Mouse (Mus musculus): ENCODE results near the gene Gm17581.
"Not testable (repeated sequence)": the region's sequence is repeated elsewhere in the genome, so short reads cannot be mapped to it uniquely, and the experiment has no call there.

Gm17581 gene

DNA sequence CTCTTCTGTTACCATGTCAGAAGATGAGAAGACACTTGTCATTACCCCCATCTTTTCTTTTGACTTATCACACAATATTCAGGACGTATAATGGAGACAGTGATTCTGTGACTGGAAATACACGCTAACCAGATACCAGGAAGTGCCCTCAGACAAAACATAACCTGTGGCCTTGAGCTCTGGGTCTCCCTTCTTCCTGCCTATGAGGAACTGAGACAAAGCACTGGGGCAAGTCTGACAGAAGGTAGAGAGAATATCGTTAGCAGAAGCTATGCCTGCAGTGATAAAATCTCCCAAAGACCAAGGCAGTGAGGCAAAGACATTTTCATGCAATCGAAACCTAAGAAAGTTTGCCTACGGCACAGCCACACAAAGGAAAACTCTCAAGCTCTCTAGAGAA, 15.1 kb downstream of the Gm17581 start:
- Histone ChIP-seq H3K36me3 (ENCODE audit: control insufficient read depth, insufficient read depth, low read length, poor library complexity, severe bottlenecking) (peaks cover 5% of the 10 kb centered on the region), H3K27me3 (ENCODE audit: control insufficient read depth, insufficient read depth, low read length, poor library complexity, severe bottlenecking) (no peaks in the 10 kb centered on the region)
- DNase-seq (ENCODE audit: low read depth, low spot score) = peak; percentile 49

DNA sequence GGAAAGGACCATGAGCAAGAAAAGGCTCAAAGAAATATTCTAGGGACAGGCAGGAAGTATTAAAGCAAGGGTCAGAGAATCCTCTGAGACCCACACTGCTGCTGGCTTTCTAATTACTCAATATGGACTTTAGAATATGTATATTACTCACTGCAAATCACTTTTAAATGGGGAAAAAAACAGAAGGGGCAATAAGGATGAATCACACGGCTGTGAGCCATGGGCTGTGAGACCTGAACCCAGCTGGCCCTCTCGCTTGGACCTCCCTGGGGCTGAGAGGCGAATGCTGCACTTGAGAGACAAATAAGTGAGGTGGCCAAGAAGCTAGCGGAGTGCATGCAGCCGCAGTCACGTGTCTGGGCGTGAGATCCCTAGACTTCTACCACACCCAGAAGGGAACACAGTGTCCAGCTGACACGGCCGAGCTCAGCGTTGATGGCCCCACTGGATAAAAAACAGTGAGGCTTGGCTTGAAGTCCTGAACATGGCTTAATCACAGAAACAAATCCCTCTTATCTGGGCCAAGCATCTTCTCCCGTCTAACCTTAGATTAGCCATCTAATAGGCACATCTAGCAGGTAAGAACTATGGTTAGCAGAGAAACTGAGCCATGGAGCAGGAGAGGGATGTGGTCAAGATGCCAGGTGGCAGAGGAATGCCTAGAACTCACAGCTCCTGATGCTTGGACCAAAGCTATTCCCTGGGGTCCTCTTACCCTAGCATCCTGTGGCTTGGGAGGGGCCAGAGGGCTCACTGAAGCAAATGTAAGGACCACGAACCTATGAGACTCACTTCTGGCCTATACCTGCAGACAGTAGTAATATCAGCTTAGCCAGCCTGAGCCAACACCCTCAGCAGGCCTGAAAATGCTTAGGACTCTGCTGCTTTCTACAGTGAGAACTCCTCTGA, 18.3 kb downstream of the Gm17581 start:
- H3K27me3 ChIP-seq (ENCODE audit: control insufficient read depth, insufficient read depth, low read length, poor library complexity, severe bottlenecking) = no peaks in the 10 kb centered on the region
- no peak for DNase-seq (ENCODE audit: low read depth, low spot score)
- H3K36me3 ChIP-seq (ENCODE audit: control insufficient read depth, insufficient read depth, low read length, poor library complexity, severe bottlenecking) = peaks cover 9% of the 10 kb centered on the region

DNA sequence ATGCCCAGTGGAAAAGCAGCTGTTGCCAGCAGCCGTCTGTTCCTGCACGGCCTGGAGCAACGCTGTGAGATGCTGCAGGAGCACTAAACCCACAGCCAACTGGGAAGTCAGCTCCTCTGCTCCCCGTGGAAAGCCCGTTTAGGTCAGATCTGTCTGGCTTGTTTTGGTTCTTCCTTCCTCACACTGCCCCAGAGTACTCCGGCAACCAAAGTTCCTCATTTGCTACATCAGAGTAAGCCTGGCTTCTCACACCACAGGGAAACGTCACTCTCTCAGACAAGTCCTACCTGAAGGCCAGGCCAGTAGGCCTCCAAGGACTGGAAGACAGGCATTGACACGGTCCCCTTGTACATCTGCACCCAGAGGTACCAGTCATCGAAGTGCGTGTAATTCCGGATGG, 25.1 kb downstream of the Gm17581 start:
- H3K36me3 ChIP-seq (ENCODE audit: control insufficient read depth, insufficient read depth, low read length, poor library complexity, severe bottlenecking) = peaks cover 13% of the 10 kb centered on the region
- no peak for DNase-seq (ENCODE audit: low read depth, low spot score)
- H3K27me3 ChIP-seq (ENCODE audit: control insufficient read depth, insufficient read depth, low read length, poor library complexity, severe bottlenecking) = no peaks in the 10 kb centered on the region

DNA sequence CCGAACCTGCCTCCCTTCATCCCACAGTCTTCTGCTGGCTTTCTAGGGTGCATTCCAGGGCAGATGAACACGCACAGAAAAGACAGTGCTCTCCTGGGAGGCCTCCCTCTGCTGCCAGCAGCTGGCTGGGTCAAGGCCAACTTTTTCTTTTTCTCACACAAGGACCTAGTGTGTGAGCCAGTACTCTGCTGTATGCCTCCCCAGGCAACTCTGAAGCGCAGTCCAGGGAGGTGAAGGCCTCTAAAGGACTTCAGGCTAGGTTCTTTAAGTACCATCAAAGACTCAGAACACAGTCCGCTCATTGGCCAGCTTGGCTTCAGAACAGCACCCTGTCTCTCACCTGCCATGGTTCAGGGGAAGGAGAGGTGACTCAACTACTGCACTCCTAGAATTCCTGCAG, 28.4 kb downstream of the Gm17581 start:
- Histone ChIP-seq H3K36me3 (ENCODE audit: control insufficient read depth, insufficient read depth, low read length, poor library complexity, severe bottlenecking) (peaks cover 12% of the 10 kb centered on the region), H3K27me3 (ENCODE audit: control insufficient read depth, insufficient read depth, low read length, poor library complexity, severe bottlenecking) (no peaks in the 10 kb centered on the region)
- no peak for DNase-seq (ENCODE audit: low read depth, low spot score)

DNA sequence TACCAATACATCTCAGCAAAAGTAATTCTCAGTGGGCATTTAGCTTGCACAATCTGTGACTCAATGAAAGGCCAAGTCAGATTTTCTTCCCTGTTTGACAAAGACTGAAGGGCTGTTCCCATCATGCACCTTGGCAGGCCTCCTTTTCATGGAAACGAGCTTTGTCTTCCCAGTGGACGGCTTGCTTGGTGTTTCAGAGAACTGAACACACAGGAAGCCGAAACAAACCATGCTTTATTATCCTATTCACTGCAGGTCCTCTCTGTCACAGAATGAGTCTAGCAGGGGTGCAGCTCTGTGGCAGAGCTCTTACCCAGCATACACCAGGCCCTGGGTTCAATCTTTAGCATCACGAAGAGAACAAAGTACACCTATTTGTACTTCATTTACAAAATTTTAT, 32.0 kb downstream of the Gm17581 start:
- Histone ChIP-seq H3K36me3 (ENCODE audit: control insufficient read depth, insufficient read depth, low read length, poor library complexity, severe bottlenecking) (peaks cover 15% of the 10 kb centered on the region), H3K27me3 (ENCODE audit: control insufficient read depth, insufficient read depth, low read length, poor library complexity, severe bottlenecking) (no peaks in the 10 kb centered on the region)
- DNase-seq (ENCODE audit: low read depth, low spot score) = no peak

DNA sequence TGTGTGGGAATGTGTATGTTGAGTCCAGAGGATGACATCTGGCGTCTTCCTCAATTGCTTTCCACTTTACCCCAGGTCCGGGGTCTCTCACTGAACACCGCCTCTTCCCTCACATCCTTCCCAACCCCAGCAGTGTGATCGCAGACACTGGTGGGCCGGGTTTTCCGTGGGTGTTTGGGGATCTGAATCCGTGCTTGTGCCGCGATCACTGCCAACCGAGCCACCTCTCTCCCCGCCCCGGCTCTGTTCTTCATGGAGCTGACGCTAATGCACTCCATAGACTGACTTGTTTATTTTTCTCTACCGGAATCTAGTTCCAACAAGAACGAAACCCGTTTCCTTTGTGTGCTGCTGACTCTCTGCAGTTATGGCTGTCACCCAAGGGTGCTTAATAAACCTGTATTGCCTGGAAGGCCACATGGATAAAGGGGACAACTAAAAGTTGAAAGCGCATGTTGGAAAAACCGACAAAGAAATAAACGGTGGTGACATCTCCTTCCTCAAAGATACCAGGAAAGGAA, 34.2 kb downstream of the Gm17581 start:
- no peaks in the 10 kb centered on the region for H3K27me3 ChIP-seq (ENCODE audit: control insufficient read depth, insufficient read depth, low read length, poor library complexity, severe bottlenecking)
- peaks cover 11% of the 10 kb centered on the region for H3K36me3 ChIP-seq (ENCODE audit: control insufficient read depth, insufficient read depth, low read length, poor library complexity, severe bottlenecking)
- no peak for DNase-seq (ENCODE audit: low read depth, low spot score)

DNA sequence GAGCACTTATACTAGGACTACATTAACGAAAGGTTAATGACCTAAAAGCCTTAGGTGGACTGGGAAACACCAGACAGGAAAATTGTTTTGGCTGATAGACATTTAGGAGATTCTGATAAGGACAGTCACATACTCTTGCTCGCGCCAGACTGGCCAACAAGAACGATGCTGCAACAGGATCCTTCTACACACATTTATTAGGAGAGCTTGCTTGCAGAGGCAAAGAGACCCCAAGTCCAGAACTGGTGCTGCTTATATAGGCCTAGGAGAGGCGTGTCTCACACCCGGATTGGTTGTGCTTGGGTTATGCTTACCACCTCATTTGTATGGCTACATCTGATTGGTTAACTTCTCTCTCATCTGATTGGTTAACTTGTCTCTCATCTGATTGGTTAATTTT, 37.2 kb downstream of the Gm17581 start:
- H3K27me3 ChIP-seq (ENCODE audit: control insufficient read depth, insufficient read depth, low read length, poor library complexity, severe bottlenecking); DNase-seq (ENCODE audit: low read depth, low spot score); H3K36me3 ChIP-seq (ENCODE audit: control insufficient read depth, insufficient read depth, low read length, poor library complexity, severe bottlenecking): not testable (repeated sequence)

DNA sequence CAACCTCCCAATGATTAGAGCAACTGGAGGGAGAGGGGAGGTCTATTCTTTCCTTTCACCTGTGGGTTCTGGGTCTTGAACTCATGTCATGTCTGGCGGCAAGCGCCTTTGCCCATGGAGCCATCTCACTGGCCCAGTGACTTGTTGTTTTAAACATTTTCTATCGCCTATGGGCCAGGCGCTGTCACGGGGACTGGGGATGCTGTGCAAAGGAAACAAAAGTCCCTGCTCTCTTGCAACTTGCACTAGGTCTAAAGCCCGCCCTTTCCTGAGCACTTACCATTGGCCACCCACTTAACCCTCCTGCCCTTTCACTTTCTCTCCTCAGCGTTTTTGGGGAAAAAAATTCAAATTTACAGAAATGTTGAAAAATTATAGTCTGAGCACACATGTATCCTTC, 38.8 kb downstream of the Gm17581 start:
- Histone ChIP-seq H3K36me3 (ENCODE audit: control insufficient read depth, insufficient read depth, low read length, poor library complexity, severe bottlenecking) (peaks cover 5% of the 10 kb centered on the region), H3K27me3 (ENCODE audit: control insufficient read depth, insufficient read depth, low read length, poor library complexity, severe bottlenecking) (no peaks in the 10 kb centered on the region)
- peak; percentile 20 for DNase-seq (ENCODE audit: low read depth, low spot score)

DNA sequence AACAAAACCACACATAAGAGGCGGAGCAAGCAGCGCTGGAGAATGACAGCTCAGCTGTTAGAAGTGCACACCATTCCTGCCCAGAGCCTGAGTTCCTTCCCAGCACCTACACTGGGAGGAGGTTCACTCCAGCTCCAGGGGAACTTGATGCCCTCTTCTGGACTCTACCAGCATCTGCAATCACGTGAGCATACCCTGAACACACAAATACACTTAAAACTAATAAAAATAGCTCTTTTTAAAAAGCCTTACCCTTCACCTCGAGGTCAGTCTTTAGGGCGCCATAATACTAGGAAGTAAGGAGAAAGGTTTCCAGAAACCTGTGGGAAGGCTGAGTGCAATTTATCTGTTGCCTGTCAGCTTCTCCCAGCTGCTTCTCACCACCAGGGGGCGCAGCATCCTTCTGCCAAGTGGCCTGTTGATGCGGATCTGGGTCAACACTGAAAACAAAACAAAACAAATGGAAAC, 39.5 kb downstream of the Gm17581 start:
- H3K36me3 ChIP-seq (ENCODE audit: control insufficient read depth, insufficient read depth, low read length, poor library complexity, severe bottlenecking) = peaks cover under 1% of the 10 kb centered on the region
- H3K27me3 ChIP-seq (ENCODE audit: control insufficient read depth, insufficient read depth, low read length, poor library complexity, severe bottlenecking) = no peaks in the 10 kb centered on the region
- DNase-seq (ENCODE audit: low read depth, low spot score) = peak; percentile 88

DNA sequence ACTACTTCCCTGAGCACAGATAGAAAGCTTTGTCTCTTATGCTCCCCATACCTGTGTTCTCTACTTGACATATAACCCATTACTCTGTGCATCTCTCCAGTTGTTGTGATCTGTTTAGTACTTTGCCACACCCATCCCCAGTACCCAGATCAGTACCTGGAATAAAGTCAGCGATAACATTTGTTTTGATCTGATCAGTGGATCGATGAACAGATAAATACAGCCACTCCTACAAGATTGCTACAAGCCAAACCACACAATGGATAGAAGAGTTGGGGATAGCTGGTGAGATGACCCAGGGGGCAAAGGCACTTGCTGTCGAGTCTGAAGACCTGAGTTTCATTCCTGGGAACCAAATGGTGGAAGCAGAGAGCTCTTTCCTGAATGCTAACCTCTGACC, 40.4 kb downstream of the Gm17581 start:
- no peak for DNase-seq (ENCODE audit: low read depth, low spot score)
- H3K27me3 ChIP-seq (ENCODE audit: control insufficient read depth, insufficient read depth, low read length, poor library complexity, severe bottlenecking) = no peaks in the 10 kb centered on the region
- H3K36me3 ChIP-seq (ENCODE audit: control insufficient read depth, insufficient read depth, low read length, poor library complexity, severe bottlenecking) = no peaks in the 10 kb centered on the region

DNA sequence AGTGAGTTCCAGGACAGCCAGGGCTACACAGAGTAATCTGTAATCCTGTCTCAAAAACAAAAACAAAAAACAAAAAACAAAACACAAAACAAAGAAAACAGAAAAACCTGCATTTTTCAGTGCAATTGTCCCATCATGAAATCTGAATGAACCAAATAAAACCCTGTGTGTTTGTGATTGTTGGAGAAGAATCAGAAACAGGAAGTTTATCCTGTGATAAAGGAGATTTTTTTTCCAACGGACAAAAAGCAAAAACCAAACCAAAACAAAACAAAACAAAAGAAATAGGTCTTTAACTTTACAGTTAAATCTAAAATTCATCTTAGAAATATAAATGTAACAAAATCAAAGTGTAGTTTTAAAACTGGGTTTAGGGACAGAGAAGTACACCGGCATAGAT, 41.1 kb downstream of the Gm17581 start:
- DNase-seq (ENCODE audit: low read depth, low spot score) = no peak
- H3K36me3 ChIP-seq (ENCODE audit: control insufficient read depth, insufficient read depth, low read length, poor library complexity, severe bottlenecking) = no peaks in the 10 kb centered on the region
- no peaks in the 10 kb centered on the region for H3K27me3 ChIP-seq (ENCODE audit: control insufficient read depth, insufficient read depth, low read length, poor library complexity, severe bottlenecking)

DNA sequence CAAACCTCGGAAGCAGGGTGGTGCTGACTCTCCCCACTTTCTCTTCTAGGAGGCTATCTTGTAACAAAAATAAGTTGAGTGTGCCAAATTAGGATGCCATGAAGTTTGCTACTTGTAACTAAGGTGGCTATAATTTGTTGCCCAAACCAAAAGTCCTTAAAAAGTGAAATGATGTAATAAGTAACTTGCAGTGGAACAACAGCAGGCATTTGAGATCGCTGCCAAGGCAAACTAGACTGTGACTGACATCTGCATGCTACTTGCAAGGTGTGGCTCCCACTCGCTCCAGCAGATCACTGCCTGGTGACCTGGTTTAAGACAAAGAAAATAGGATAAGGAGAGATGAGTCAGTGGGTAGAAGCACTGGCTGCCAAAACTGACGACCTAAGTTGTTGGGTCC, 42.5 kb downstream of the Gm17581 start:
- no peaks in the 10 kb centered on the region for H3K27me3 ChIP-seq (ENCODE audit: control insufficient read depth, insufficient read depth, low read length, poor library complexity, severe bottlenecking)
- no peak for DNase-seq (ENCODE audit: low read depth, low spot score)
- no peaks in the 10 kb centered on the region for H3K36me3 ChIP-seq (ENCODE audit: control insufficient read depth, insufficient read depth, low read length, poor library complexity, severe bottlenecking)

DNA sequence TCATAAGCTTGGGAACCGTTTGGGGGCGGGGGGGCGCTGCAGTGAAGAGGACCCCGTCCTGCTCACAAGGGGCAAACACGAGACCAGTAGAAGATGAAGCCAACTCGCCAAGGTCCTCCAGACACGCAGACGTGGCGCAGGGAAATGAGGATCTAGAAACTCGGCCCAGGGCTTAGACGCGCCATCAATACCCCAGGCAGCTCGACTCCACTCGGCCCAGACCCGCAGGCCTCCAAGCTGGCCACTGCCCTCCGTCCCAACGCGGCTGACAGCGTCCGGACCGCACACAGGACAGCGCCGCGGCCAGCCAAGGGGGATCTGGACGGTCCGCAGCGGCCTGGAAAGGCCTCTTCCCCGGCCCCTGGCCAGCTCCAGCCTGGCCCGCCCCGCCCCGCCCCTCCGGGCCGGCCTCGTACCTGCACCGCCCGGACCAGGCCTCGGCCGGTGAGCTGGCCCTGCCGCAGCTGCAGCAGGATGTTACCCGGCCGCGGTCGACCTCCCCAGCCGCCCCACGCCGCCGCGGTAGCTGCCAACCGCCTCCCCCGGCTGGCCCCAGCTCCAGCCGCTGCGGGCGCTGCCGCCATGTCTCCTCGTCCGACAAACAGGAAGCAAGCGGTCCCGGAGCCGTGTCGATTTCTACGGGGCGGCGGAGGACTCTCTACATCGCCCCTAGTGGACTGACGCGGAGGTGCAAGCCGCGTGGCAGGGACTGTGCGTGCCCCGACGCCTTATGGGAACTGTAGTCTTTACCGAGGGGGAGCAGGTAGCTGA, 43.8 kb downstream of the Gm17581 start, which contains the start of gene Trpc4ap:
Gene Trpc4ap, minus strand, starts transcription at position 662 of the 771 bp plus-strand sequence.
- no peaks in the 10 kb centered on the region for H3K27me3 ChIP-seq (ENCODE audit: control insufficient read depth, insufficient read depth, low read length, poor library complexity, severe bottlenecking)
- H3K36me3 ChIP-seq (ENCODE audit: control insufficient read depth, insufficient read depth, low read length, poor library complexity, severe bottlenecking) = 0 out of 2 replicates have a peak, but pooled peaks cover 3% of the 10 kb centered on the region
- DNase-seq (ENCODE audit: low read depth, low spot score) = peak; percentile 97

DNA sequence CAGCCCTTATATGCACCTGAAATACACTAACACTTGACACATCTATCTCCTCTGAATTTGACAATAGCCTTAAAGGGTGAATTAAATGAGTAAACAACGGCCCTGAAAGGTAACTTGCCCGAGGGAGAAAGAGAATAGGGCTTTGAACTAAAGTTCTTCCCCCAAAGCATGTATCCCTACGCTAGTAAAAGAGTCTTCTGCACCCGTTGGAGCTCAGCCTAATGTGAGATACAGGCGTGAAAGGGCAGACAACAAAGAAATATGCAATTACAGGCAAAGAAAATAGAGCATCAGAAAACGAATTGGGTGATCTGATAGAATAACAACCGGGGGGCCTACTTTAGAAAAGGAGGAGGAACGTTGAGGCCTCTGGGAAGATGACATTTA, 44.3 kb downstream of the Gm17581 start:
- Histone ChIP-seq H3K36me3 (ENCODE audit: control insufficient read depth, insufficient read depth, low read length, poor library complexity, severe bottlenecking) (0 out of 2 replicates have a peak, but pooled peaks cover 3% of the 10 kb centered on the region), H3K27me3 (ENCODE audit: control insufficient read depth, insufficient read depth, low read length, poor library complexity, severe bottlenecking) (no peaks in the 10 kb centered on the region)
- DNase-seq (ENCODE audit: low read depth, low spot score) = no peak

DNA sequence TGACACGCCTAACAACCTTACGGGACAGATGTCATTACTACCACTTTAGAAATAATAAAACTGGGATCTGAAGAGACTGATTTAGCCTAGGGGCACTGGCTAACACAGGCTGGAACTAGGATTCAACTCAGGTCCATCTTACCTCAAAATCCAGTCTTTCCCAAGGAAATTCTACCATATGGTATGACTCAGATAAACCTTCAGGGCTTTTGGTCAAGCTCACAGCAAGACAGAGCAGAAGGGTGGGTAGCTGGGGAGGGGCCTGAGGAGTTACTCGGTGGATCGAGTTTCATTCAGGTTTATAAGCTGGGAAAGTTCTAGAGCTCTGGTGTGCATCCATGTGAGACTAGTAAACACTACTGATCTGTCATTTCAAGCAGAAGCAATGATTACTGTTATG, 46.5 kb downstream of the Gm17581 start:
- no peak for DNase-seq (ENCODE audit: low read depth, low spot score)

More for the DNA sequence above, 46.5 kb downstream of the Gm17581 start:
- 0 out of 2 replicates have a peak, but pooled peaks cover 3% of the 10 kb centered on the region for H3K36me3 ChIP-seq (ENCODE audit: control insufficient read depth, insufficient read depth, low read length, poor library complexity, severe bottlenecking)
- H3K27me3 ChIP-seq (ENCODE audit: control insufficient read depth, insufficient read depth, low read length, poor library complexity, severe bottlenecking) = no peaks in the 10 kb centered on the region

Measured in splenic B cell, adult 2 months (primary cell).